Mouse (Mus musculus) embryonic fibroblast, embryonic 13.5 days (primary cell): ENCODE measurements at regions not wholly inside any gene's neighbourhood (a gene's known extent, or its start where the extent isn't known, plus 50 kb on each side); places are given as distances from the start of the nearest gene placed in this dataset.

Experiments
- H3K27ac ChIP-seq: 2 replicates; pipeline ENCODE4 v1.5.1; 2012; ENCODE audit warnings: low read length, control low read depth, inconsistent platforms; ENCODE audit not compliant: insufficient read depth
- H3K4me1 ChIP-seq: 2 replicates; pipeline ENCODE4 v1.6.1; 2011; ENCODE audit warnings: low read length; ENCODE audit not compliant: control insufficient read depth, insufficient read depth
- H3K4me3 ChIP-seq: 2 replicates; pipeline ENCODE4 v1.5.1; 2011; ENCODE audit warnings: mild to moderate bottlenecking, control low read depth, low read length; ENCODE audit not compliant: insufficient read depth
- CTCF ChIP-seq: IDR thresholded peaks from 2 replicates; pipeline ENCODE4 v1.5.1; 2011; ENCODE audit warnings: mild to moderate bottlenecking, control low read depth, low read length, moderate library complexity, borderline replicate concordance; ENCODE audit not compliant: insufficient read depth
- POLR2A ChIP-seq: IDR thresholded peaks from 2 replicates; pipeline ENCODE4 v1.6.1; 2011; ENCODE audit warnings: low read depth, mild to moderate bottlenecking, control low read depth, low read length, moderate library complexity

- no peak for TF ChIP-seq CTCF
- TF ChIP-seq POLR2A, result no peak
- no peaks in the 10 kb centered on the region for H3K4me1 ChIP-seq
- H3K4me3 ChIP-seq, result no peak overlapping the region
- no peak overlapping the region for H3K27ac ChIP-seq
These were observed 282.2 kb upstream of the Egfl6 start for GRCm38 (mm10) chrX:166867692-166868091.
